Mouse (Mus musculus) testis, postnatal 14 days (tissue): Measurements from ENCODE around the gene Zfp30.

ENCODE experiments used
- DNase-seq: peaks from one replicate; pipeline ENCODE4 v3.0.0; 2021; ENCODE audit warnings: low spot score

The Zfp30 gene

DNA sequence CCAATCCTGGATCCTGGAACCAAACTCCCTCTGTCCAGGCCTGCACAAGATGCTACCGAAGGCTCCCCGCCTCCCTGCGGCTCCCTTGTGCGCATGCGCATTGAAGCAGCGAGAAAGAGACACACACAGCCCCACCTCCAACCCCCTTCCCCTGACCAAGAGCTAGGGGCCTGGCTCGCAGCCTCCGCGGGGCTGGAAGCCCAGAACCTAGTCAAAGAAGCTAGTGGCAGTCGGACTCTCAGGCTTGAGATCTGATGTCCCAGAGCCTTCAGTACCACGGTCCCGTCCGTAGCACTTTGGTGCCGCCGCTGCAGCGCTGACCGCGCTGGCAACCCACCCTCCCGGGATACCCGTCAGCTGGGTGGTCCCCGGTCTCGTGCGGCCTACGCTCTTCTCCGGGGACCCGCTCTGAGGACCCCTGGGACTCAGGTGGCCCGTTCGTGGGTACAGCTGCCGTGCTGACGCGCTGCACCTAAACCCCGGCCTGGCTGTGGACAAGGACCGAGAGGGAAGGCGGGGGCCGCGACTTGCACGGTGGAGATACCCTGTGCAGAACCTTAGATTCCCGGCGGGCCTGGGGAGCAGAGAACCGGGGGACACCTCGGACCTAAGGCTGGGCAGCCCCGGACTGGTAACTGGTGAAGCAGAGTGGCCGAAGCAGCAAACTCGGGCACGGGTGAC is at the start of gene Zfp30:
Gene Zfp30 (plus strand): TSS at position 128 of the 681 bp plus-strand sequence.
- DNase-seq: peak; percentile 84

GRCm38 (mm10) chr7:29742258-29742657 is 41.5 kb upstream of the Zfp30 start:
- DNase-seq: no peak

GRCm38 (mm10) chr7:29760476-29760875 is 23.3 kb upstream of the Zfp30 start:
- DNase-seq: no peak

DNA sequence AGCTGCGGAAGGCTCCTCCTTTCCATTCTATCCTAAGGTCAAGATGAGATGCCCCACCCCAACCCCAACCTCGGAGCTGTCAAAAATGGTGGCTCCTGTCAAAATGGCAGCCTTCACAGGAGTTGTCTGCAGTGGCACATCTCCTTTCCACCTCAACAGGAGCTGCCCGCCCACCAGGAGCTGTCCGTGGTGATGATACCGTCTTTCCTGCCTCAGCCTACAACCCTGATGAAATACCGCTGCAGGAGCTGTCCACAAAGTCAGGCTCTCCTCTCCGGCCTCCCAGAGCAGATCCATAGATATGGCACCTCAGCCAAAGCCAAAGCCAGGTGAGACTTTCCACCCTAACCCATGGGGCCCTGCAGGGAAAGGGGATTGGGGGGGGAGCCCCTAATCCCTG is 19.1 kb upstream of the Zfp30 start:
- DNase-seq: no peak

GRCm38 (mm10) chr7:29767058-29767686 is 16.6 kb upstream of the Zfp30 start:
- peak; percentile 77 for DNase-seq

DNA sequence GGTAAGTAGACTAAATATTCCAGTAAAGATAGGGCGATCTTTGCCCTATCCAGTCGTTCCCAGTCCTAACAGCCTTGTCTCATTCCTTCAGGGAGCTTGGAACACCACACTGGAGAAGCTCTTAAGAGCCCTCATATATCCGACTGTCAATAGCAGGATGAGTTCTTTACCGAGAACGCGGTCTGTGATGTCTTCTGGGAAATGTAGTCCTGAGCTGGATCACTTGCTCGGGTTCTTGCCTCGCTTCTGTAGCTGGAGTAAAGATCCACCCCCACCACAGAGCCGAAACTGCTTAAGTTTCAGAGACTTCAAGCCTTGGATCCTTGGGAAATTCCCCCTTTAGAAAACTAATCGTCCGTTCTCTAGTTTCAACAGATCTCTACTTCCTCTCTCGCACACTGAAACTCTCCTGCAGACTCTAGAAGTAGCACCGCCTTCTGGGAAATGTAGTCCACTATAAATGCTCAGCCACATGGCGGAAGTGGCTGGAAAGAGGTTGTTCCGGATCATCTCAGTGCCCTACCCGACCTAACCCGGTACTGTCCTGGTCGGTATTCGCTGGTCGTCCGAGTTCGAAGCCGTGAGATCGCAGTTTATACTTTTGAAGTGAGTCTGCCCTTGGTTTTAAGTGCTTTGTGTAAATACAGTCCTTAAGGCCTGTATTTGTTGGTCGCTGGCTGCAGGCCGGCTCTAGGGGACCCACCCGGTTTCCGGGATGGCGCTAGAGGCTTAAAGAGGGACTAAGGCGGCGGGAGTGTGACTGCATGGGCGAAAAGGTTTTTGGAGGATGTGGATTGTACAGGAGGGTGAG is 15.5 kb upstream of the Zfp30 start, which contains the start of gene Zfp84:
Gene Zfp84 (plus strand): TSS at position 463 of the 811 bp plus-strand sequence.
- peak; percentile 86 for DNase-seq

DNA sequence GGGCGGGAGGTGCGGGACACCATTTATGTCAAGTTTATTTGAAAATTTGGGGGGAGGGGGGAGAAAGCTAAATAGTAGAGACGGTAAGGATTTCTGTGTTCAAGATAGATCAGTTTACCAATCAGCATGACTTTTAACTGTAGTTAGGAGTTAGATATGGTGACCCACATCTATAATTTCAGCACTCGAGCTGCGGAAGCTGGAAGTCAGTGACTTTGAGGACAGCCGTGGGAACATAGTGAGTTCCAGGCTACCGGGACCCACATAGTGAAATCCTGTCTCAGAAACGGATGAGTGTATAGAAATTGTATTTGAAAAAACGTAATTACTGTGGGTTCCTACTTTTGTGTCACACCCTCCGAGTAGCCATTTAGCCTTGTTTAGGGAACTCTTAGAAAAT is 14.8 kb upstream of the Zfp30 start:
- no peak for DNase-seq

DNA sequence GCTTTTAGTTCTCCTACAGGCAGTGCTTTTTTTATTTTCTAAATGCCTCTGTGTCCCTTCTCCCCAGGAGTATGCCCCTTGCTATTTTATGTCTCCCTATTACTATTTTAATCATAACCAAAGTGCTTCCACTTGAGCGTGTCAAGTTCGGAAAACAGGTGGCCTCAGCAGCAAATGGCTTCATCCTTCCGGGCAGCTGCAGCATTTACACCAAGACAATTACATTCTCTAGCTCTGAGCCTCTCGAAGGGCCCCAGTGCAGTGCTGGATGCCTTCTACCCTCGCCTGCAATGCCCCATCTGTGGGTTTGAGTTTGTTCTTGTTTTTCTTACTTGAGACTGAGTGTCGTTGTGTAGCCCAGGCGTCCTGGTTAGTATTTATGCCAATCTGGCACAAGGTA is 10.3 kb upstream of the Zfp30 start:
- DNase-seq: no peak

GRCm38 (mm10) chr7:29774371-29774770 is 9.4 kb upstream of the Zfp30 start:
- DNase-seq: no peak

DNA sequence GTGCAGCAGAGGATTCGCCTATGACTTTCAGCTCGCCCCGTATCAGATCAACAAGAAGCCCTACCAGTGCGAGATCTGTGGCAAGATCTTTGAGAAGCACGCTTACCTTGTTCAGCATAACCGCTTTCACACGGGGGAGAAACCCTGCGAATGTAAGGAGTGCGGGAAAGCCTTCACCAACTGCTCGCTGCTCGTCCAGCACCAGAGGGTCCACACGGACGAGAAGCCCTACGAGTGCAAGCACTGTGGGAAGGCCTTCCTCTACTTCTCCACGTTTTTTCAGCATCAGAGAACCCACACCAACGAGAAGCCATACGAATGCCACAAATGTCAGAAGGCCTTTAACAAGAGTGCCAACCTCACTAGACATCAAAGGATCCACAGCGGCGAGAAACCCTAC is 7.2 kb upstream of the Zfp30 start:
- no peak for DNase-seq

- no peak for DNase-seq
Measured at GRCm38 (mm10) chr7:29777372-29777771, 6.4 kb upstream of the Zfp30 start.

DNA sequence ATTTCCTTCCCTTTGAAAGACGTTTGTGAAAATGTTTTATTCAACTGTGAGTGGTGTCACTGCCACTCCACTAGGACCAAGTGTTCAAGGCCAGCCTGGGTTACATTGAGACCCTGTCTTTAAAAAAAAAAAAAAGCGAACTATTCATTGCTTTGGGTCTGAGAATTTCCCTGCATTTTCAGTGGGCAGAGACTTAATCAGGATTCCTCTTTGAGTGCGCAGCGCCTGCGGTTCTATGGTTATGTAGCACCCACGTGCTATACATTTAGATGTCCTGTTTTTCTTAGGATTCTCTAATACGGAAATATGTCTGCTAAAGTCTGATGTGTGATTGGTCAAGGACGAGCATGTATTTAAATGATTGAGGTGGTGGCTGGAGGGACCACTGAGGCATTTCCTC is 1.2 kb downstream of the Zfp30 start:
- no peak for DNase-seq

GRCm38 (mm10) chr7:29785888-29786287 is 2.1 kb downstream of the Zfp30 start:
- no peak for DNase-seq

DNA sequence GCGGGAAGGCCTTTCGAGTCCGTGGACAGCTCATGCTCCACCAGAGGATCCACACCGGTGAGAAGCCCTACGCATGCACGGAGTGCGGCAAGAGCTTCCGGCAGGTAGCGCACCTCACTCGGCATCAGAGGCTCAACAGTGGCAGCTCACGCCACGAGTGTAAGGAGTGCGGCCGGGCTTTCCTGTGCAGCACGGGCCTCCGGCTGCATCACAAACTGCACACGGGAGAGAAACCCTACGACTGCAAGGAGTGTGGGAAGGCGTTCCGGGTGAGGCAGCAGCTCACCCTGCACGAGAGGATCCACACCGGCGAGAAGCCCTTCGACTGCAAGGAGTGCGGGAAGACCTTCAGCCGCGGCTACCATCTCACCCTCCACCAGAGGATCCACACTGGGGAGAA is 9.1 kb downstream of the Zfp30 start:
- no peak for DNase-seq

DNA sequence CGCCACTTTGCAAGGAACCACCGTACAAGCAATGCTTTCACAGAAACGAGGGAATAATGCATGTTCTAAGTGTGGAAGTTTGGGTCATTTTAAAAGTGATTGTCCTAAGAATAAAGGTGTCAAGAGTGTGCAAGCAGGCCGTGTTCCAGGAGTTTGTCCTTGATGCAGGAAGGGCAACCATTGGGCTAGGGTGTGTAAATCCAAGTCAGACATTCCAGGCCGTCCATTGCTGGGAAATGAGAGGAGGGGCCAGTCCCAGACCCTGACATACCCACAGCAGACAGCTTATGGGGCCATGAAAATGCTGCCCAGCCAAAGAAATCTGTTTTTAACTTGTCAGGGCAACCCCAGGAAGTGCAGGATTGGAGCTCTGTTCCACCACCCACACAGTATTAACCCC is 23.2 kb downstream of the Zfp30 start:
- DNase-seq: no peak

DNA sequence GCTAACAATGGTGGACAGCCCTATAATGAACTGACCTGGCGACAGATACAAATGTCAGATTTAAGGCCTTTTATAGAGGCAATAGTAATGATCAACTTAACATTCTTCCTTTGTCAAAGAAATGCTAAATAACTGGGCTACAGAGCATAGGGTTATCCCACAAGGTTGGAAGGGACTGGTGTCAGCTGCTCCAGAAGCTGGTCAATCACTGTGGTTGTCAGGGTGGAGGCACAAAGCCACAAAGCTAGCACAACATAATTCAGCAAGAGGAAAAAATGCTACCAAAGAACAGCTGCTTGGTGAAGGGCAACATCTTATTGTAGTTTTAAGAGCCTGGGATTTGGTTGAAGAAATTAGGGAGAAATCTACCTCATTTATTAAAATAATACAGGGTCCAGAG is 28.4 kb downstream of the Zfp30 start:
- no peak for DNase-seq

DNA sequence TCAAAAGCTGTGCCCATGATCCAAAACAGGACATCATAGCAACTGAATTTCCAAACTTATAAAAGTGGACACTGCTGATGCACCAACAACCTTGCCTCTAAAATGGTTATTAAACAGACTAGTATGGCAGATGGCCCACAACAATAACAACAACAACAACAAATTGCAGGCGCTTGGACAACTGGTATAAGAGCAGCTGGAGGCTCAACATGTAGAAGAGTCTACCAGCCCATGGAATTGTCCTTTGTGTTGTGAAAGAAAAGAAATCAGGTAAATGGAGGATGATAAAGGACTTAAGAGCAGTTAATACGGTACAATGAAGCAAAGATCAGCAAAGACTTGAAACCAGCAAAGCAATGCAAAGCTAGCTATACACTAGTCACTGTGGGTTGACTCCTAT is 30.6 kb downstream of the Zfp30 start:
- DNase-seq: no peak

- peak; percentile 10 for DNase-seq
Measured at GRCm38 (mm10) chr7:29815061-29815784, 31.4 kb downstream of the Zfp30 start.

DNA sequence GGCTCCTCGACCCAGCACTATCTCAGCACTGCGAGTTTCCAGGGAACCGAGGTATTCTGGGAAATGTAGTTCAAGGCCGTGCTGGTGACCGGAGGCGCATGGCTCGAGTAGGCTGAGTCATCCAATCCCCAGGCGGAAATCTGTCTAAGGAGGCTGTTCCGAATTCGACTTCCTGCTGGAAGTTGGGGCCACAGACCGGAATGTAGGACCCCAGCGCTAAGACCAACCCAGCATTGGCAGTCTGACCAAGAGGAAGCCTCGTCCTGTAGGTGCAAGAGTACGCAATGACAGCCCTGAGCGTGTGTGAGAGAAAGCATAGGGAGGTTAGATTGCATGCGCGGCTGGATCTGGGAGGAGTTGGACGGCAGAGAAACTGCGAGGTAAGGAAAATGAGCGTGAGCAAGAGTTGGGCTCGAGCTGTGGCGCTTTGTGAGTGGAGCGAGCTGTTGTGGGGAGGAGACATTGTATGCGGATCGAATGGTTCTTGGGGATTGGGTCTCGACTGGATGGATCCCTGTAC is 32.2 kb downstream of the Zfp30 start, which contains the start of gene Zfp790:
Gene Zfp790 (plus strand): TSS at position 205 of the 520 bp plus-strand sequence.
- DNase-seq: peak; percentile 89

DNA sequence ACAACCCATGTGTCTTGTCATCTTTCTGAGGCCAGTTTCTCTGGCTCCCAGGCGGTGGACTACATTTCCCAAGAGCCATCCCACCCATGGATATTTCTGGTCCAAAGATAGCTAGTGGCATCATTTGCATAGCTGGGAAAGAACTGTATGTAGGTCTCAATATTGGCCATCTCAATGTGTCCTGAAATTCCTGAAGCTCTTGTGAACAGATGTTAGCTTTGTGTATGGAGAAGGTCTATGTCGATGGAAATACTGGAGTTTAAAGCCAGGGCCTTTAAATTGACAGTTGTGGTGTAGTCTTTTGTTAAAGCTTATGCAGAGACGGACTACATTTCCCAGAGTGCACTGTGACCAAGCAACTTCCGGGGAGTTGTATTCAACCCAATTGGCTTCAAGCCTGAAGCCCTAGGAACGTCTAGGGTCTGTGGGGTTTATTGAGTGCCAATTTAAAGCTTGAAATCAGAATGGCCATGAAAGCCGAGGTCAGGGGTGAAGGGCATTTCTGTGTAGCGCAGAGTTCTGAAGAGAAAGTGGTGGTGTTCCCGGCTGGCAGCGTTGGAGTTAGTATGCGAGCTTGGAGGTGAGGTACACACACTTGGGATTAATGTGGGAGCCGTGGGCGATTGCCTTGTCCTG is 34.9 kb downstream of the Zfp30 start:
- peak; percentile 75 for DNase-seq

DNA sequence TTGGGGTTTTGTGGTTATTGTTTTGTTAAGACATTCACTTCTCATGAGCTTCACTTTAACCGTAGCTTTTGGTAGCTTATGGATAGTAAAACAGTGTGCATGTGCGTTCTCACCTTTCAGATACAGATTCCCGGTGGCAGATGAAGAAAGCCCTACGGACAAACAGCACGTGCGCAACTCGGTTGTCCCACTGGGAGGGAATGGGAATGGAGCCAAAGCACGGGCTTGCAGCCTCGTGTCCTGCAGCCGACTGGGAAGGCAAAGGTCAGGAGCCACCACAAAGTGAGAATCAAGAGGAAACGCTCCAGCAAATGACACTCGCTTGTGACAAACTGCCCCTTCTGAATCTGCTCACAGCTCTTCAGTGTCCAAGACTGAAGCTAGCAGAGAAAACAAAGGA is 44.2 kb downstream of the Zfp30 start:
- no peak for DNase-seq

- DNase-seq: no peak
Measured at GRCm38 (mm10) chr7:29829804-29830203, 46.0 kb downstream of the Zfp30 start.
